Mouse (Mus musculus) cerebellum, adult 2 months (tissue): Measurements from ENCODE around the gene Mlip. TPM values are rescaled to one million over a fixed set of nuclear protein-coding genes. Genes with fewer than 3 reads are reported as not detected.

Experiments used
- DNase-seq, 2 experiments: peaks; one replicate each; pipeline ENCODE4 v3.0.0; 2021
- H3K27ac ChIP-seq: fragments of 200-500 bp; 2 replicates; pipeline ENCODE4 v1.5.1; 2012; ENCODE audit warnings: low read length, control low read depth, inconsistent platforms; ENCODE audit not compliant: insufficient read depth
- H3K27me3 ChIP-seq: fragments of 200-500 bp; 2 replicates; pipeline ENCODE4 v1.6.1; 2012; ENCODE audit warnings: inconsistent platforms, mild to moderate bottlenecking, low read length, moderate library complexity; ENCODE audit not compliant: control insufficient read depth, insufficient read depth
- H3K4me1 ChIP-seq: fragments of 200-500 bp; 2 replicates; pipeline ENCODE4 v1.6.1; 2011; ENCODE audit warnings: low read length; ENCODE audit not compliant: control insufficient read depth, insufficient read depth
- H3K4me3 ChIP-seq: fragments of 200-500 bp; replicated peaks from 2 replicates; pipeline ENCODE3; 2011; ENCODE audit warnings: mild to moderate bottlenecking, low read depth, low read length, control low read depth; ENCODE audit not compliant: insufficient read depth
- CTCF ChIP-seq: fragments of 200-500 bp; IDR thresholded peaks from 2 replicates; pipeline ENCODE4 v1.5.1; 2011; ENCODE audit warnings: low read depth, mild to moderate bottlenecking, control low read depth, low read length, moderate library complexity, borderline replicate concordance; ENCODE audit not compliant: insufficient read depth
- POLR2A ChIP-seq: fragments of 200-500 bp; IDR thresholded peaks from 2 replicates; pipeline ENCODE4 v1.6.1; 2011; ENCODE audit warnings: low read length, control low read depth, borderline replicate concordance; ENCODE audit not compliant: insufficient read depth
- WGBS: fragments of 180-500 bp; shearing (Covaris S2); methylation state at CpG from one replicate; pipeline ENCODE4 v1.1.7; 2018; 5-methylcytosine and 5-hydroxymethylcytosine counted together
- polyA plus RNA-seq: library from polyadenylated mRNA; depleted of rRNA; stranded (reverse); fragments of >200 nt; gene quantifications from 2 replicates; pipeline ENCODE4 v1.2.3, GENCODE M21; 2012

Mlip gene
- polyA plus RNA-seq, 1 experiment = 4.6 TPM

GRCm38 (mm10) chr9:77279371-77279770 is 73.4 kb downstream of the Mlip start:
- 75% methylated on average over 5 of the region's 5 CpGs for WGBS
- no peak for DNase-seq
- H3K4me1 ChIP-seq = no peaks in the 10 kb centered on the region
- no peak for TF ChIP-seq POLR2A
- TF ChIP-seq CTCF = no peak
- H3K4me3 ChIP-seq = no peak overlapping the region
- H3K27ac ChIP-seq = no peak overlapping the region
- H3K27me3 ChIP-seq = no peaks in the 10 kb centered on the region

DNA sequence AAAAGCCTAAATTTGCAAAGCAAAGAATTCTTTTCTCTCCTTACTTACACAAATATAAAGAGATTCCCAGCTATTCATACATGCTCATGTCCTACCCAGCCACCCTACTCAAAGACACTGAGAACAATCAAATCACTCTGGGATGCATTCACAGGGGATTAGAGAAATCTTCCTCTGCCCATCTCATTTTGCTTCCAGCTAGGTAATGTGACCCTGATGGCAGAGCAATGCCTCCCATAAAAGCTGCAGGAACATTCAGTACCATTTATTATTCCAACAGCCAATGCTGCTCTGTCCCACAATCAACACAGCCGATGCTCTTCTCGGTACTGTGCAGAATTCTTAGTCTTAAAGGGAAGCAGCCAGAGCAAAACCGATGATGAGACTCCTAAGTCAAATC is 74.7 kb downstream of the Mlip start:
- 73% methylated on average over 3 of the region's 3 CpGs for WGBS
- no peaks in the 10 kb centered on the region for H3K27me3 ChIP-seq
- TF ChIP-seq CTCF (no peak), POLR2A (no peak)
- no peak overlapping the region for H3K27ac ChIP-seq
- H3K4me1 ChIP-seq = no peaks in the 10 kb centered on the region
- no peak for DNase-seq
- no peak overlapping the region for H3K4me3 ChIP-seq

- H3K4me3 ChIP-seq = no peak overlapping the region
- DNase-seq = no peak
- no peak overlapping the region for H3K27ac ChIP-seq
- no peak for TF ChIP-seq POLR2A
- no peak for TF ChIP-seq CTCF
- no peaks in the 10 kb centered on the region for H3K27me3 ChIP-seq
- WGBS = 68% methylated on average over 5 of the region's 5 CpGs
- no peaks in the 10 kb centered on the region for H3K4me1 ChIP-seq
These were observed 75.5 kb downstream of the Mlip start for GRCm38 (mm10) chr9:77277270-77277669.

DNA sequence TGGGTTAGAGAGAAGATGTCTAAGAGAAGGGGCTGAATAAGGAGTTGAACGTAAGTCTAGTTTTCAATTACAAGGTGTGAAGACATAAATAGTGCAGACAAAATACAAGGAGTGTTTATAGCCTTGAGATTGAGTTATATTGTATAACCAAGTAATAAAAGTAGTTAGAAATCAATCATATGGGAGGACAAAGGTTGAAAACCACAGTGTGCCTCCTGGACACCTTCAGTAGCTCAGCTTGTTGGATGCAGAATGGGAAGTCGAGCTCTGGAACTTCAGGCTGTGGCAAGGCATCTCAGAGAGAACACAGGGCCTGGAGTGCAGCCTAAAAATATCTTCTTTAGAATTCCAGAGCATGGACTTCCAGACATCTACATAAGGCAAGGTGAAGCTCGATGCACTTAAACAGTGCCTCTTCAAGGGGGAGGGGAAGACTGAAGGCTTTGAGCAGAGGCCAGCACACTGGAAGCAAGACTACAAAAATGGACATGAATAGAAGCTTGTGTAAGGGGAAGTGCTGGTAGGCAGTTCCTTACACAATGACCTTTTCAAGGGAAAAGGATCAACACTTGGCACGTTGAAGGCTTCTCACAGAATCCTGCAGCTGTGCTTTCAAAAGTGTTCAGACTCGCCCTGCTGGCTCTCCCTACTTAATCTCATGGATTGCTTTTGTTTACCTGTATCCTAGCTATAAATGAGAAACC is 76.2 kb downstream of the Mlip start:
- H3K27me3 ChIP-seq = no peaks in the 10 kb centered on the region
- H3K27ac ChIP-seq = no peak overlapping the region
- TF ChIP-seq POLR2A = no peak
- no peak for TF ChIP-seq CTCF
- 56% methylated on average over 5 of the region's 5 CpGs for WGBS
- DNase-seq = peak in 1 of 2 experiments; percentile 3
- H3K4me3 ChIP-seq = no peak overlapping the region
- no peaks in the 10 kb centered on the region for H3K4me1 ChIP-seq

DNA sequence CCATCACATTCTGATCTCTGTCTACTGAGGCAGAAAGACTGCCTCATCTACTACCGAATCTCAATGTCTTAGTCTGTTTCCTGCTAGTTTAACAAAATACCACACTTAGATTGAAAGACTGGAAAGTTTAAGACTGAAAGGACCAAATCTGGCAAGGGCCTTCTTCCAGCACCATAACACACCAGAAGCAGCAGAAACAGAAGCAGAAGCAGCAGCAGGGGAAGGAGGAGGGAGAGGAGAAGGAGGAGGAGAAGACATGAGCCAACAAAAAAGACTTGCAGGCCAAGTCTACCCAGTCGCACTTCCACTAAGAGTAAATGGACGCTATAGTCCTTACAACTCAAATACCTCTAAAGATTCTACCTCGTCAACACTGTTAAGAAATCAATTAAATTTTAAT is 80.0 kb downstream of the Mlip start:
- whole genome bisulfite sequencing = 90% methylated on average over 4 of the region's 4 CpGs
- Histone ChIP-seq H3K4me1 (no peaks in the 10 kb centered on the region), H3K27me3 (no peaks in the 10 kb centered on the region), H3K4me3 (no peak overlapping the region), H3K27ac (no peak overlapping the region)
- no peak for TF ChIP-seq POLR2A
- no peak for TF ChIP-seq CTCF
- no peak for DNase-seq

- H3K27ac ChIP-seq = no peak overlapping the region
- no peak for DNase-seq
- WGBS = 71% methylated on average over 4 of the region's 4 CpGs
- TF ChIP-seq CTCF (no peak), POLR2A (no peak)
- no peaks in the 10 kb centered on the region for H3K4me1 ChIP-seq
- H3K27me3 ChIP-seq = no peaks in the 10 kb centered on the region
- H3K4me3 ChIP-seq = no peak overlapping the region
These were observed 87.3 kb downstream of the Mlip start for GRCm38 (mm10) chr9:77265268-77266017.

- H3K4me3 ChIP-seq = no peak overlapping the region
- TF ChIP-seq CTCF = no peak
- no peak for TF ChIP-seq POLR2A
- no peak overlapping the region for H3K27ac ChIP-seq
- H3K4me1 ChIP-seq = no peaks in the 10 kb centered on the region
- DNase-seq = no peak
- H3K27me3 ChIP-seq = no peaks in the 10 kb centered on the region
- 89% methylated on average over 4 of the region's 4 CpGs for WGBS
These were observed 93.7 kb downstream of the Mlip start for GRCm38 (mm10) chr9:77259052-77259451.

- Histone ChIP-seq H3K4me3 (no peak overlapping the region), H3K27me3 (no peaks in the 10 kb centered on the region), H3K4me1 (no peaks in the 10 kb centered on the region), H3K27ac (no peak overlapping the region)
- WGBS = 86% methylated on average over 6 of the region's 6 CpGs
- no peak for DNase-seq
- TF ChIP-seq CTCF (no peak), POLR2A (no peak)
These were observed 94.5 kb downstream of the Mlip start for GRCm38 (mm10) chr9:77258265-77258664.
